Mouse (Mus musculus) midbrain, postnatal 0 days (tissue): ENCODE data around the gene Car5a. TPM values are rescaled to one million over a fixed set of nuclear protein-coding genes. Genes with fewer than 3 reads are reported as not detected.

ENCODE experiments used
- ATAC-seq: fragments of 200-750 bp; cut with Nextera tagmentation; 2 replicates; pipeline ENCODE4 v1.8.0; 2017; ENCODE audit warnings: moderate number of reproducible peaks, mild to moderate bottlenecking, moderate TSS enrichment, moderate library complexity; ENCODE audit not compliant: low FRiP score
- DNase-seq: peaks from one replicate; pipeline ENCODE4 v3.0.0-alpha.2; 2015; ENCODE audit warnings: low spot score
- H3K27ac ChIP-seq: fragments of 300-500 bp; sonication (generic); 2 replicates; pipeline ENCODE4 v1.5.1; 2014; ENCODE audit warnings: low read depth, mild to moderate bottlenecking, low read length, mixed read lengths
- H3K27me3 ChIP-seq: fragments of 300-500 bp; sonication (generic); 2 replicates; pipeline ENCODE4 v1.6.1; 2014; ENCODE audit warnings: low read length, control low read depth, mixed read lengths; ENCODE audit not compliant: insufficient read depth
- H3K36me3 ChIP-seq: fragments of 300-500 bp; sonication (generic); 2 replicates; pipeline ENCODE4 v1.6.1; 2014; ENCODE audit warnings: low read length, control low read depth, mixed read lengths; ENCODE audit not compliant: insufficient read depth
- H3K4me1 ChIP-seq: fragments of 300-500 bp; sonication (generic); 2 replicates; pipeline ENCODE4 v1.6.1; 2014; ENCODE audit warnings: mild to moderate bottlenecking, control low read depth, antibody characterized with exemption, low read length, mixed read lengths; ENCODE audit not compliant: insufficient read depth
- H3K4me2 ChIP-seq: fragments of 300-500 bp; sonication (generic); 2 replicates; pipeline ENCODE4 v1.6.1; 2014; ENCODE audit warnings: low read depth, mild to moderate bottlenecking, low read length, mixed read lengths; ENCODE audit not compliant: poor library complexity, severe bottlenecking
- H3K4me3 ChIP-seq: fragments of 300-500 bp; sonication (generic); 2 replicates; pipeline ENCODE4 v1.5.1; 2014; ENCODE audit warnings: low read depth, mild to moderate bottlenecking, low read length, moderate library complexity
- H3K9ac ChIP-seq: fragments of 300-500 bp; sonication (generic); replicated peaks from 2 replicates; pipeline ENCODE4 v1.6.1; 2014; ENCODE audit warnings: mild to moderate bottlenecking, low read length, moderate library complexity, mixed read lengths; ENCODE audit not compliant: poor library complexity, severe bottlenecking
- H3K9me3 ChIP-seq: fragments of 300-500 bp; sonication (generic); 2 replicates; pipeline ENCODE4 v1.6.1; 2016; ENCODE audit warnings: low read length, control low read depth
- CTCF ChIP-seq: IDR thresholded peaks from 2 replicates; pipeline ENCODE4 v1.5.1; 2016; ENCODE audit warnings: antibody characterized with exemption, mild to moderate bottlenecking
- whole genome bisulfite sequencing: fragments of 180-500 bp; shearing (Covaris S2); extraction: QIAGEN DNeasy Blood & Tissue Kit; methylation state at CpG from one replicate; pipeline ENCODE4 v1.1.7; 2014; 5-methylcytosine and 5-hydroxymethylcytosine counted together
- polyA plus RNA-seq: library from polyadenylated mRNA; unstranded; fragments of >200 nt; fragmentation: Nextera tagmentation; extraction: Ambion mirVana; gene quantifications from 2 replicates; pipeline ENCODE4 v1.2.1, GENCODE M21; 2015
- total RNA-seq: library from RNA; depleted of rRNA; stranded (reverse); fragments of >200 nt; gene quantifications from 2 replicates; pipeline ENCODE4 v1.2.3, GENCODE M21; 2014

The Car5a gene
- total and polyA plus RNA-seq, 2 experiments from 2014 or later, result 0.22 TPM; not detected in 1

DNA sequence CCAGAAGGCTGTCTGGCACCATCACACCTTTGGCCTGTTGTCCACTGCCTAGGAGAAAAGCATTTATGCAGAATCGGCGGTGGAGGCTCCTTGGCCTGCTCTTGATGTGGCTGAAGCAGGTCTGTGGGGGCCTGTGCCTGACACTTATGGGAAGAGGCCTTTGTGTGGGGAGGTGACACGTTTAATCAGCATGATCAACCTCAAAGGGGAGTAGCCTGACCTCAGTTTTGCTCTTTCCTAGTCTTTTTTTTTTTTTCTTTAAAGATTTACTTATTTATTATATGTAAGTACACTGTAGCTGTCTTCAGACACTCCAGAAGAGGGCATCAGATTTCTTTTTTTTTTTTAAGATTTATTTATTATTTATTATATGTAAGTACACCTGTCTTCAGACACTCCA, 18.2 kb upstream of the Car5a start:
- Histone ChIP-seq H3K27ac (no peak overlapping the region), H3K4me3 (no peak overlapping the region), H3K4me2 (no peak overlapping the region), H3K9me3 (no peaks in the 10 kb centered on the region), H3K36me3 (no peaks in the 10 kb centered on the region), H3K4me1 (no peaks in the 10 kb centered on the region), H3K9ac (no peak overlapping the region), H3K27me3 (no peaks in the 10 kb centered on the region)
- TF ChIP-seq CTCF, result no peak
- 84% methylated on average over 3 of the region's 3 CpGs for WGBS
- DNase-seq, result no peak
- no peak for ATAC-seq

DNA sequence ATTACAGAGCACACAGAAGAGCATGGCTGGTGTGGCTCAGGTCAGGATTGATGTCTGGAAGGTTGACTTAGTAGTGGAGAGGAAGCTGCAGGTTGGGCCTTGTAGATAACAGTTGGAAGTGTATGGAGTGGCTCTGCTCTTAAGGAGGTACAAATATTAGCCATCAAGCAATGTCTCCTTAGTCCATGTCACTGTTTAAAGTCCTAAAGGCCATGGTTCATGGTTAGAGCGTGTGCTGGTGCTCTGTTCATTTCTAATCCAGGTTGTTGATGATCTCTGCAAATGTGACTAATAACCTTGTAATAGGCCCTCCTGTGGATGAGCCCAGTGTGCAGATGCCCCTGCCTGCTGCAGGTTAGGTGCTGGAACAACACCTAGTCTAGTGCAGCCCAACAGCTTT, 13.7 kb upstream of the Car5a start:
- TF ChIP-seq CTCF, result no peak
- WGBS, result 91% methylated on average over 1 of the region's 1 CpGs
- no peak overlapping the region for H3K4me3 ChIP-seq
- peaks cover 3% of the 10 kb centered on the region; the same call in 1 of the 2 replicates for H3K36me3 ChIP-seq
- H3K27me3 ChIP-seq, result no peaks in the 10 kb centered on the region
- no peaks in the 10 kb centered on the region for H3K9me3 ChIP-seq
- no peak overlapping the region for H3K4me2 ChIP-seq
- no peaks in the 10 kb centered on the region for H3K4me1 ChIP-seq
- DNase-seq (no peak), ATAC-seq (no peak)
- H3K27ac ChIP-seq, result no peak overlapping the region
- H3K9ac ChIP-seq, result no peak overlapping the region

DNA sequence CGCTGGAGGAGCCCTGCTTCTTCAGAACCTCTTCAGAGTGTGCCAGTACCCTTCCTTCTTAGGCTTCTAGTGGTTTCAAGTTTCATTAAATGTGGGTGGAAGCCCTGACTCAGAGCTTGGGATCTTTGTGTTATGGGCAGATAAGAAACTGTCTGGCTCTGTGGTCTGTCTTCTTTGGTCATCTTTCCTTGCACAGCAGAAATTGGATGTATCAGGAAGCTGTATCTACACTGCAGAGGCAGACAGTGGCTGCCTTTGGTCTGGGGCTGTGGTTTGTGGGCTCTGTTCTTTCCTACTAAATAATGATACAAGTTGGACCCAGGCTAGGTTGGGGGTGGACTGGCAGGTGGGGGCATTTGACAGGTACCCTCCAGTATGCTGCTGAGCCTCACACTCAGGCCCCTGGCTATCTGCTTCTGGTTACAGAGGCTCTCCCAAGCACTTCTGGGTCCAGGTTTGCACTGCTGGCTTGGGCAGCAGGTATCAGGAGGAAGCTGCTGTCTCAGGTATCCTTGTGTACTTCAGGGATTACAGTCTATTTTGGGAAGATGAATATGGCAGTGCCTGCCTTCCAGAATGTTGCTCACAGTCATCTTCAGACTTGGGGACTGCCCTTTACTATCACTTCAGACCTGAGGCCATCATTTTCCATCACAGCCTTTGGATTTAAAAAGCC, 11.3 kb upstream of the Car5a start:
- no peak for TF ChIP-seq CTCF
- DNase-seq (no peak), ATAC-seq (no peak)
- H3K9me3 ChIP-seq, result no peaks in the 10 kb centered on the region
- no peak overlapping the region for H3K4me2 ChIP-seq
- H3K27ac ChIP-seq, result no peak overlapping the region
- H3K9ac ChIP-seq, result no peak overlapping the region
- H3K36me3 ChIP-seq, result peaks cover 3% of the 10 kb centered on the region; the same call in 1 of the 2 replicates
- peaks cover 3% of the 10 kb centered on the region; the same call in 1 of the 2 replicates for H3K4me1 ChIP-seq
- H3K27me3 ChIP-seq, result no peaks in the 10 kb centered on the region
- H3K4me3 ChIP-seq, result no peak overlapping the region
- WGBS, result 87% methylated on average over 1 of the region's 1 CpGs

DNA sequence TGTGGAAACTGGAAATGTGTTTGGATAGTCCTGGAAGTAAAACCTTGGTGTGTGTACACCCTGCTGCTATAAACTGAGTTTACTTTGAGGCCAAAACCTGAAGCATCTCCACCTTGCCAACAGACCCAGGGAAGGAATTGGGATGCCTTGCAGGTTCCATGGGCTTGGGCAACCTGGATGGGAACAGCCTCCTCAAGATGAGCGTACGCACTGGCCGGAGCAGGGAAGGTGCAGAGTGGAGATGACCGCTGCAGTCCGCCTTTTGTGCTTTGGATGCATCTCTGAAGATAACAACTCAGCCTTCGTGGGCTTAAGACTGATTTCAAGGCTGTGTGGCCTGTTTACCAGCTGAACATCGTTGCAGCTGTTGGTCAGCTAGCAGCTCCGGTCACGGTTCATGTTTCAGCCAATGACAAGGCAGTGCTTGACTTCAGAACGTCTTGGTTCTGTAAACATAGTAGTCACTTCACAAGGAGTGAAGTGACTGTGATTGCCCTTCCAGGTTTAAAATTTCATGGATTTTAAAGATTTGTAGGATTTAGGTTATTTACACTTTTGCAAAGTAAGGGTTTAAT, 10.4 kb upstream of the Car5a start:
- Histone ChIP-seq H3K27me3 (no peaks in the 10 kb centered on the region), H3K36me3 (peaks cover 3% of the 10 kb centered on the region; the same call in 1 of the 2 replicates), H3K4me1 (peaks cover 3% of the 10 kb centered on the region; the same call in 1 of the 2 replicates), H3K9me3 (no peaks in the 10 kb centered on the region), H3K27ac (no peak overlapping the region), H3K4me3 (no peak overlapping the region), H3K9ac (no peak overlapping the region), H3K4me2 (no peak overlapping the region)
- TF ChIP-seq CTCF, result no peak
- 88% methylated on average over 10 of the region's 10 CpGs for WGBS
- DNase-seq, result no peak
- no peak for ATAC-seq

DNA sequence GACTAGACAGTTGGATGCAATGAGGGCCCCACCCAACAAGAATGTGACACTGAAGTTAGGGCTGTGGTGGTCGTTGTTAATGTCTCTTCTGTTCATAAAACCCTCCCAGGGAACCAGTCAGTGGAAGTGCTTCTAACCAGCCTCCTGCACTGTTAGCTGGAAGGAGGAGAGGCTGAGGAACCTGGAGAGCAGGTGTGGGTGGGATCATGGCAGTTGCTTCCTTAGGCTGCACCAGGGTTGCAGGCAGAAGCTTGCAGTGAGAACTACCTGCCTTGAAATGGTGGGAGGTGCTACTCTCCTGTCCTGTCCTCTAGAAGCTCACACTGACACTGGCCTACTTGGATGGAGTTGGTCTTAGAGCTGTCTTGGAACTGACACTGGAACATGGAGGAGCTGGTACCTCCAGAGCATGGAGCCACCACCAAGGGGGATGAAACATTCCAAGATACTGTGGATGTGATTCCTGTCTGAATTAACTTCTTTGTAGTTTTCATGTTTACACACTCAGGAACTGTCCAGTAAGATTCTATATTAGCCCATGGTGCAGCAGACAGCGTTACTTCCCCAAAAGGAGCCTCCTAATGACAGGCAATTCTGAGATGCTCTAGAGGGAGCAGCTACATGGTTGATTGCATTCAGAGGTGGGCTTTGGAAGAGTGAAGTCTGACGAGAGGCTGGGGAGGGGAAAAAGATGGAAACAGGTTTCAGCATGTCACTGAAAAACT, 9.3 kb upstream of the Car5a start:
- no peak for TF ChIP-seq CTCF
- H3K27ac ChIP-seq, result no peak overlapping the region
- no peak overlapping the region for H3K9ac ChIP-seq
- H3K27me3 ChIP-seq, result no peaks in the 10 kb centered on the region
- peaks cover 3% of the 10 kb centered on the region; the same call in 1 of the 2 replicates for H3K36me3 ChIP-seq
- WGBS, result 71% methylated on average over 3 of the region's 3 CpGs
- peaks cover 3% of the 10 kb centered on the region; the same call in 1 of the 2 replicates for H3K4me1 ChIP-seq
- no peaks in the 10 kb centered on the region for H3K9me3 ChIP-seq
- ATAC-seq, result no peak
- H3K4me2 ChIP-seq, result no peak overlapping the region
- no peak overlapping the region for H3K4me3 ChIP-seq
- no peak for DNase-seq

DNA sequence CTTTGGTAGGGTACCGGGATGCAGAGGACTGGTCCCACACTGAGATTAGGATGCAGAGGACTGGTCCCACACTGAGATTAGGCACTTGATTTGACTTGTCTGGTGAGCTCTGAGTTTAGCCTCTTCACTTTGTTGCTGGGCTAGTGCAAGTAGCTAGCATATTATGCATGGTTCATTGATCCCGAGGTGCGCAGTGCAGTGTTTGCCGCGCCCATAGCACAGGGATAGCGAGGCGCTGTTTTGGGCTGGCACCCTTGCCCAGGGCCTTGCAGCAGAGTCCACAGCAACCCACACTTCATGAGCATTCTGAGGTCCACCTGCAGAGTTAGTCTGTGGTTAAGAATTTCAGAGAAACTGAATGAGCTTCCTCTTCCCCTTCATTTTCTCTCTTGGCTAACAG, 8.1 kb upstream of the Car5a start:
- Histone ChIP-seq H3K4me1 (peaks cover 6% of the 10 kb centered on the region; the same call in 1 of the 2 replicates), H3K9me3 (no peaks in the 10 kb centered on the region), H3K27me3 (no peaks in the 10 kb centered on the region), H3K36me3 (peaks cover 3% of the 10 kb centered on the region; the same call in 1 of the 2 replicates), H3K27ac (no peak overlapping the region), H3K9ac (no peak overlapping the region), H3K4me2 (no peak overlapping the region), H3K4me3 (no peak overlapping the region)
- WGBS, result 86% methylated on average over 7 of the region's 7 CpGs
- DNase-seq (no peak), ATAC-seq (no peak)
- no peak for TF ChIP-seq CTCF
